Mouse (Mus musculus) forebrain, embryonic 13.5 days (tissue): Measurements from ENCODE around the gene Ibsp. TPM values are rescaled to one million over a fixed set of nuclear protein-coding genes. Genes with fewer than 3 reads are reported as not detected.

ENCODE experiments used
- ATAC-seq: fragments of 200-750 bp; cut with Nextera tagmentation; 2 replicates; pipeline ENCODE4 v1.8.0; 2017
- H3K27ac ChIP-seq: fragments of 300-500 bp; sonication (generic); 2 replicates; pipeline ENCODE4 v1.5.1; 2015; ENCODE audit warnings: inconsistent platforms, mild to moderate bottlenecking, moderate library complexity
- H3K27me3 ChIP-seq: fragments of 300-500 bp; sonication (generic); 2 replicates; pipeline ENCODE4 v1.6.1; 2015; ENCODE audit warnings: mild to moderate bottlenecking, inconsistent platforms
- H3K36me3 ChIP-seq: fragments of 300-500 bp; sonication (generic); 2 replicates; pipeline ENCODE4 v1.6.1; 2015; ENCODE audit warnings: mild to moderate bottlenecking, inconsistent platforms; ENCODE audit not compliant: poor library complexity, severe bottlenecking
- H3K4me1 ChIP-seq: fragments of 300-500 bp; sonication (generic); 2 replicates; pipeline ENCODE4 v1.6.1; 2015; ENCODE audit warnings: inconsistent platforms
- H3K4me2 ChIP-seq: fragments of 300-500 bp; sonication (generic); 2 replicates; pipeline ENCODE4 v1.6.1; 2015; ENCODE audit warnings: inconsistent platforms, mild to moderate bottlenecking, moderate library complexity
- H3K4me3 ChIP-seq: fragments of 300-500 bp; sonication (generic); 2 replicates; pipeline ENCODE4 v1.5.1; 2015; ENCODE audit warnings: mild to moderate bottlenecking, inconsistent platforms
- H3K9ac ChIP-seq: fragments of 300-500 bp; sonication (generic); 2 replicates; pipeline ENCODE4 v1.6.1; 2015; ENCODE audit warnings: mild to moderate bottlenecking, inconsistent platforms
- H3K9me3 ChIP-seq: fragments of 300-500 bp; sonication (generic); replicated peaks from 2 replicates; pipeline ENCODE4 v1.6.1; 2016; ENCODE audit warnings: inconsistent platforms
- WGBS: fragments of 180-500 bp; shearing (Covaris S2); methylation state at CpG from one replicate; pipeline ENCODE4 v1.1.7; 2015; 5-methylcytosine and 5-hydroxymethylcytosine counted together
- microRNA-seq: library from miRNA; unstranded; fragments of <30 nt; microRNA quantifications from one replicate; pipeline ENCODE4, GENCODE M21; 2016
- polyA plus RNA-seq: library from polyadenylated mRNA; unstranded; fragments of >200 nt; fragmentation: Nextera tagmentation; extraction: Ambion mirVana; gene quantifications from 2 replicates; pipeline ENCODE4 v1.2.1, GENCODE M21; 2015

Ibsp gene
- polyA plus RNA-seq, 1 experiment from 2014 or later, result 0.28 TPM

- no peak for ATAC-seq
- Histone ChIP-seq H3K4me1 (no peaks in the 10 kb centered on the region), H3K9ac (no peak overlapping the region), H3K9me3 (no peaks in the 10 kb centered on the region), H3K4me2 (no peak overlapping the region), H3K27ac (no peak overlapping the region), H3K4me3 (no peak overlapping the region), H3K36me3 (no peaks in the 10 kb centered on the region), H3K27me3 (no peaks in the 10 kb centered on the region)
- WGBS, result 86% methylated on average over 6 of the region's 6 CpGs
Measured at GRCm38 (mm10) chr5:104345241-104345630, 46.3 kb downstream of the Ibsp start.

DNA sequence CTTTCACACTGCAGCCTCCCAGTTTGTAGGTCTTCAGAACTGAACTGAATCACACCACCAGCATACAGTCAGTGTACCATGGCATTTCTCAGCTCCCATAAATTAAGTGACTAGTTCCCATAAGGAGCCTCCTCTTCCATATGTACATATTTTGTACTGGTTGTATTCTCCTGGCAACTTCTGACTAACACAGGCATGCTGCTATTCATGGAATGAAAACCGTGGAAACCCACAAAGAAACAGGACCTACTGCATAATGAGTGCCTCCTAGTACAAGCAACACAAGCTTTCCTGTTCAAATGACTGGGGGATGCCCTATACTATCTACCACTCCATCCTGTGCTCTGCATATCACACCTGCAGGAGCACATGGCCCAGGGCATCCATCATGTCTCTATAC lies 52.1 kb downstream of the Ibsp start:
- Histone ChIP-seq H3K9ac (no peak overlapping the region), H3K27me3 (no peaks in the 10 kb centered on the region), H3K4me2 (no peak overlapping the region), H3K9me3 (no peaks in the 10 kb centered on the region), H3K4me1 (no peaks in the 10 kb centered on the region), H3K4me3 (no peak overlapping the region), H3K36me3 (no peaks in the 10 kb centered on the region), H3K27ac (no peak overlapping the region)
- WGBS, result 68% methylated on average over 1 of the region's 1 CpGs
- no peak for ATAC-seq

DNA sequence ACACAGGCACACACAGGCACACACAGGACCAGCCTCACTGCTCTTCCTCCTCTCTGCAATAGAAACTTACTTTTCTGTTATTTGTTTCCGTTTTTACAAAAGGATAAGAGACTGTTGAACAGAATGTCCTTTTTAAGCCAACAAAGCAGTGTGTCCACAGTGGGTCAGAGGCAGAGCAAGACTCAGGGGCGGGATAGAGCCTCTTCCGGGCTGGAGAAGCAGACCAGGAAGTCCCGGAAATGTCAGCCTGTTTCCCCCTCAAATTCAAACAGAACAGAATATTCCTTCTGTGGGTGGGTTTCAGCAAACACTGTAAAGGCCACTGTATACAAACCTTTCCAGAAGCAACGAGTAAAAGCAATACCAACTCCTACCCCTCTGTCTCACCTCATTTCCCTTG lies 52.9 kb downstream of the Ibsp start:
- no peak overlapping the region for H3K4me3 ChIP-seq
- H3K27ac ChIP-seq, result no peak overlapping the region
- ATAC-seq, result no peak
- no peaks in the 10 kb centered on the region for H3K27me3 ChIP-seq
- no peak overlapping the region for H3K4me2 ChIP-seq
- H3K9me3 ChIP-seq, result no peaks in the 10 kb centered on the region
- no peaks in the 10 kb centered on the region for H3K36me3 ChIP-seq
- no peak overlapping the region for H3K9ac ChIP-seq
- 79% methylated on average over 5 of the region's 5 CpGs for WGBS
- H3K4me1 ChIP-seq, result no peaks in the 10 kb centered on the region

DNA sequence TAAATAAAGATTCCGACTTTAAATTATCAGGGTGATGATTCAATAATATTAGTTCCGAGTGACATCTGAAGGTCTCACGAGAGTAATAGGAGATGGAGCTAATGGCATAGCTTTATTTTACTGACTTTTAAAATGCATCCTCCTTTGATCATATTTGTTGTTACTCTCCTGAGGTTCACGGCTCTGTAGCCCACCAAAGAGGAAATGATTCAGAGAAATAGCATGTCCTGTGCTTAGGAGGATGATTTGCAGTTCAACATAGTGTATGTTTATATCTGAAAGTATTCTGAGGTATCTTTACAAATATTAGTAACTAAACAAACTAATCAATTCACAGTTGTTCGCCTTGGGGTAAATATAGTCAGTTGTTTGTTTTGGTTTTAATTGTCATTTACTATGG lies 58.6 kb downstream of the Ibsp start:
- no peak for ATAC-seq
- H3K9me3 ChIP-seq, result no peaks in the 10 kb centered on the region
- H3K27ac ChIP-seq, result no peak overlapping the region
- no peak overlapping the region for H3K4me3 ChIP-seq
- no peaks in the 10 kb centered on the region for H3K27me3 ChIP-seq
- 89% methylated on average over 5 of the region's 5 CpGs for WGBS
- no peak overlapping the region for H3K4me2 ChIP-seq
- H3K36me3 ChIP-seq, result no peaks in the 10 kb centered on the region
- no peak overlapping the region for H3K9ac ChIP-seq
- peaks cover 7% of the 10 kb centered on the region; the same call in 1 of the 2 replicates for H3K4me1 ChIP-seq

DNA sequence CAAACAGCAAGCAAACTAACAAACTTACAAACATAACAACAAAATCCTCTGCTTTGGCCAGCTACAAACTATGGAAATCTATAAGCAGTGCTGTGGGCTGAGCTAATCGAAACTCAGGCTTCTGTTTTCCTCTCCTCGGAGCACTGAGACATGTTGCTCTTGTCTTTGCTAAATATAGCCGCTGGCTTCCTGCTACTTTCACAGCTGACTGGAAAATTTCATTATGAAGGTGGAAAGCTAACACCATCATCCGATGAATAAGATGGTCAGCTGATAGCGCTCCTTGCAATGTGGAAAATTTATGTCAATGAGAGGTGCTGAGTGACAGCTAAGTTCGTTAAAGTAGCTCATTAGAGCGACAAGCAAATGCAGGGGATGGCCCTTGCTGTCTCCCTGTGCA lies 59.6 kb downstream of the Ibsp start:
- no peak overlapping the region for H3K4me3 ChIP-seq
- H3K27me3 ChIP-seq, result no peaks in the 10 kb centered on the region
- no peak overlapping the region for H3K27ac ChIP-seq
- no peaks in the 10 kb centered on the region for H3K9me3 ChIP-seq
- WGBS, result 40% methylated on average over 7 of the region's 7 CpGs
- no peak for ATAC-seq
- no peak overlapping the region for H3K4me2 ChIP-seq
- H3K9ac ChIP-seq, result no peak overlapping the region
- peaks cover 7% of the 10 kb centered on the region; the same call in 1 of the 2 replicates for H3K4me1 ChIP-seq
- H3K36me3 ChIP-seq, result no peaks in the 10 kb centered on the region

DNA sequence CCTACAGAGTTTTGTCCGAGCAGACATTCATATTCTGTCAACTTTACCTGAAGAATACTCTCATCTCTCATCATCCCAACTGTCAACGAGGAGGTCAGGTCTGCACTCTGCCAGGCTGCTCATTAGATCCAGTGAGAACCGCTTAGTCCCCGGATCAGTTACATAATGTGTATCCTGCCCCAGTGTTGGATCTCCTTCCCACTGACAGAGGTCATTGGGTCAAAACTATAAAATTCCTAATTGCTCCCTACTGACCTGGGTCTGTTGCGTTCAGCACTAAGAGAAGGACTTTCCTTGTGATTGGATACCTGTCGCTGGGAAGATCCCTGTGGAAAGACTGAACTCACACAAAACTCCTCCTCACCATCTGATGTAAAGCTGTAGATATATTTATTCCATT lies 60.3 kb downstream of the Ibsp start:
- no peaks in the 10 kb centered on the region for H3K27me3 ChIP-seq
- WGBS, result 64% methylated on average over 6 of the region's 6 CpGs
- no peak overlapping the region for H3K9ac ChIP-seq
- peaks cover 7% of the 10 kb centered on the region; the same call in 1 of the 2 replicates for H3K4me1 ChIP-seq
- no peak overlapping the region for H3K4me2 ChIP-seq
- no peak for ATAC-seq
- no peak overlapping the region for H3K27ac ChIP-seq
- no peaks in the 10 kb centered on the region for H3K9me3 ChIP-seq
- no peaks in the 10 kb centered on the region for H3K36me3 ChIP-seq
- no peak overlapping the region for H3K4me3 ChIP-seq

Small RNAs within 50 kb of the gene (microRNA-seq; reads per million reads assigned to microRNA genes)
- gene Gm23616, result not detected

Other genes with a start within 250 kb of the Ibsp start
- gene Gm17660, start 221.6 kb upstream of the Ibsp start, polyA plus RNA-seq, result not detected in 2 replicates
- 34.7 and 41.3 TPM in 2 replicates for gene Sparcl1, start 185.4 kb upstream of the Ibsp start, polyA plus RNA-seq
- not detected in 2 replicates for gene Dspp, start 128.5 kb upstream of the Ibsp start, polyA plus RNA-seq
- 0.66 and 1.1 TPM in 2 replicates for gene Dmp1, start 96.6 kb upstream of the Ibsp start, polyA plus RNA-seq
- gene Mepe, start 26.2 kb downstream of the Ibsp start, polyA plus RNA-seq, result not detected in 2 replicates
- 5.8 and 7.7 TPM in 2 replicates for gene Spp1, start 135.9 kb downstream of the Ibsp start, polyA plus RNA-seq
- gene Pkd2, start 160.3 kb downstream of the Ibsp start, polyA plus RNA-seq, result 7.0 and 7.1 TPM in 2 replicates
- 16.2 and 17.0 TPM in 2 replicates for gene BC005561, start 209.2 kb downstream of the Ibsp start, polyA plus RNA-seq